Mouse (Mus musculus) T-helper 1 cell (primary cell): ENCODE measurements around the gene Golga2.

ENCODE experiments used
- in situ Hi-C: fragments of 300-600 bp; cut with MboI, MseI; formaldehyde crosslinking; loops from one replicate; pipeline ENCODE4 v1.15.1; 2025; ENCODE audit warnings: high pct_unique_total_duplicates

The Golga2 gene

DNA sequence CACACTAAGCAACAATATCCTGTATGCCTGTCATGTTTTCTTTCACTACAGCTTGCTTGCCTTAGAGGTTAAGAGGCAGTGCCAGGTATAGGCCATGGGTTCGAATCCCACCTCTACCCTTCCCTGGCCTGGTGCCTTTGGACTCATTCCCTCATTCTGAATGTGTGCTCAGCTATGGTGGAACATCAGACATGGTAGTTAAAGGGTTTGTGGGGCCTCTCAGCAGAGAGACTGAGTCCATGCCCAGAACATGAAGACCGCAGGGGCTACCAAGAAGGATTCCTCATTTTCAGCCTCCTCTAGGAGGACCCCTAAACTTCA lies 56.1 kb downstream of the Golga2 start:
- in situ Hi-C loops = no loop called here

DNA sequence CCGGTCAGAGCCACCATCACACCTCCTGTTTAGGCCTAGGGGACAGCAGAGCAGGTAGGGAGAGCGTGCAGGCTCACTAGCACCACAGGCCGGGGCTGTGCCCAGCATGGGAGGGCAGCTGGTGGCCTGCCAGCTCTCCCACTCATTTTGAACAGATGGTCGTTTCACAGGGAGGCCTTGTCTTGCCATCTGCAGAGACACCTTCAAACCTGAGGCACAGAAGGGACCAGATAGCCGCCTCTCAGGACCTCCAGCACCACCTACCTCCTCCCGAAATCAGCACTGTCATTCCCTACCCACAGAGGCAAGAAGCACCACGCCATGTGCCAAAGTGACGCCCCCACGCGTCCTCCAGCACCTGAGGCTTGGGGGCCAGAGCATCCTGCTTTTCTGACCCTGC lies 56.9 kb downstream of the Golga2 start:
- in situ Hi-C loops = no loop called here

DNA sequence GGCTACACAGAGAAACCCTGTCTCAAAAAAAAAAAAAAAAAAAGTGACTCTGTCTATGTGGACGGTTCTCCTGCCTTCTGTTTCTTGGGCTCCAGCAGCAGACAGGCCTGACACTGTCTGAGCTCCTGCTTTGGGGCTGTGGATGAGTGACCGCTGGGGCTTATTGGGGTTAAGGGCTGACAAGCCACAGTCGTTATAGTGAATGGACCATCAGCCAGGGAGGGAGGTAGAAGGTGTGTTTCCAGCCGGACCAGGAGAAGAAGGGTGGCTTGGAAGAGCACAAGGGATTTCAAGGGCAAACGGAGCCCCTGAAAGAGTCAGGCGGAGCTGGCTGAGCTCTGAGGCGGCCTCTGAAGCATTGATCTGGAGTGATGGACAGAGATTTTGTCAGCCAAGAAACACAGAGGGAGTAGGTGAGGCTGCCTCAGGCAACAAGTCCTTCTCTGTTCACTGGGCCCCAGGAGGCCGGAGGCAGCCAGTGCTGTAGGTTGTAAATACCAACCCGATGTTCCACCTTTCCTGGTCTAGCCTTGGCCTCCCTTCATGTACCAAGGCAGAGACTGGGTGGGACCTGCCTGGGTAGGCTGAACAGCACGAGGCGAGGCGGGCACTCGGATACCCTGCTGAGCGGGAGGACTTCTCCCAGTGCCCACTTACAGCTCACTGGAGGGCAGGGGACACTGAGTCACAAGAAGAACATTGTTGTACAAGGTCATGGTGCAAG lies 57.6 kb downstream of the Golga2 start:
- in situ Hi-C loops = no loop called here

DNA sequence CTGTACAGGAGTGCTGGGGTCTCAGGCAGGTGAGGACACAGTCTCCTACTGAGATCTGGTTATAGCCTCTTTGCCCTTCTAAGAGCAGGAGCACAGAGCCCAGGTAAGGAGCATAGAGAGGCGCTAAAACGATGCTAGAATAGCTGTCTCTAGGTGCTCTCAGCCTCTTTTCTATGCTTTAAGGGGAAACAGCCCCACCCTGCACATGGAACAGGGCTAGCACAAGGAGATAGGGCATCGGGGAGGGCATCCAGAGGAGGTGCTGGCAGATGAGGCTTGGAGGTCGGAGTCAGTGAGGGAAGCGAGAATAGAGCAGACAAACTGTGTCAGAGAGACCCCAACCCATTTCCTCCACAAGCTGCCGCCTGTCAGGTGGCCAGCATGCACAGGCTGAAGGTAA lies 59.8 kb downstream of the Golga2 start:
- in situ Hi-C loops = no loop called here

DNA sequence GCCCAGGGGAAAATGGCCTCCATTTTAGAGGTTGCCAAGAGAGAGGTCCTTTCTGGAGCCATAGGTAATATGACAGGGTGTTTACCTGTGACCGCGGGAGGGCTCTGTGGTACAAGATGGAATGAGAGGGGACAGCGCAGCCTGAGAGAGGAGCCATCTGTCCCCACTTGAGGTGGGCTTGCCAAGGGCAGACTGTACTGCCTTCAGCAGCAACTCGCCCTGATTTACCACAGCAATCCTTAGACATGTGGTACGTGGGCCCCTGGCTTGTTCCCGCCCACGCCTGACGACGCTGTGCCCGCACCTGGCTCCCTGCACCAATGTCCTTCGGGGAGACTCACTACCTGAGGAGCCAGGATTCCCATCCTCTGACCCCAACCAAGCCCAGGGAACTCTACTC lies 61.1 kb downstream of the Golga2 start:
- in situ Hi-C loops = no loop called here

DNA sequence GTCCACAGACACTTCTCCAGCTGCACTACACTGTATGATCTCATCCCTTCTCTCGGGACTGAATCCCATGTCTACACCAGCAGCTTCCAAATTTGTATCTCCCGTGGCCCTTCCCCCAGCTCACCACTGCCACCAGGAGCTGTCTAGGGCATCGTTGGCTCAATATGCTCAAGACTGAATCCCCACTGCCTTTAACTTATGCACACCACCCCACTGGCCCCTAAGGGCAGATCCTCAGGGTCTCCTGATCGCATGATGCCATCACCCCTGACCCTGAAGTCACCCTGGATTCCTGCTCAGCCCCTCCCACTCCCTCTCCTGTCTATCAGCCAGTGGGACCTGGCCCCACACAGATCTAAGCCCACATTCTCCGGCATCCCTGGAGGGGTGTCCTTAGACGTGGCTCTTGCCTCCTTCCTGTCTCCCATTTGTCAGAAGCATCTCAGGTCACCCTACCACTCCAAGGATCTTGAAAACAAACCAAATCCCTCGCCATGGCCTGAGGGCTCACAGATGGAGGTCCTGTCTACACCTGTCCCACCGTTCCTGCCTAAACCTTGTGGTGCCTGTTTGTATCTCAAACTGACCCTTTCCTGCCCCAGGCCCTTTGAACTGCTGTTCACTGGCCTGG lies 62.6 kb downstream of the Golga2 start:
- in situ Hi-C loops = no loop called here

DNA sequence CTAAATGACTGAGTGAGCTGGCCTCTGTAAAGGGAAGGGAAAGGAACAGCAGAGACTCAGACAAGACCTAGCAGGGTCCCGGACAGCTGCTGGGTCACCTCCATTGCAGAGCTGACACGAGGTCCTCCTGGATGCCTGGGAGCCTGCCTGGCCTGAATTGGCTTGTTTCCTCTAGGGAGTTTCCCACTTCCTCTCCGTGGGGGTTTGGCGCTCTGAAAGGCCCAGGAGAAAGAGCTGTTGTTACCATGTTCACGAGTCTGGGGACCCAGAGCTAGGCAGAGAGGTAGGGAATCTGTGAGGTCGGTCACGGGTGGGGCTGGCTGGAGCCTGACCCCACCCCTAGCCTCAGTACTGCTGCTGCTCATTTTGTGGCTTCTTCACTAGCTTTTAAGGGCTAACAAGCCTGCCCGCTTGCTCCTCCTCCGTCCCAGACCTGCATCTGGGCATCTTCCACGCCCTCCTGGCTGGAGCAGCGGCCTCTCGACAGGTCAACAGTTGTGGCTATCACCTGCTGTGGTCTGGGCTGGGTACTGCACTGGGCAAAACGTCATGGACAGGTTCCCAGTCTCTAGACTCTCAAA lies 63.4 kb downstream of the Golga2 start:
- in situ Hi-C loops = no loop called here

DNA sequence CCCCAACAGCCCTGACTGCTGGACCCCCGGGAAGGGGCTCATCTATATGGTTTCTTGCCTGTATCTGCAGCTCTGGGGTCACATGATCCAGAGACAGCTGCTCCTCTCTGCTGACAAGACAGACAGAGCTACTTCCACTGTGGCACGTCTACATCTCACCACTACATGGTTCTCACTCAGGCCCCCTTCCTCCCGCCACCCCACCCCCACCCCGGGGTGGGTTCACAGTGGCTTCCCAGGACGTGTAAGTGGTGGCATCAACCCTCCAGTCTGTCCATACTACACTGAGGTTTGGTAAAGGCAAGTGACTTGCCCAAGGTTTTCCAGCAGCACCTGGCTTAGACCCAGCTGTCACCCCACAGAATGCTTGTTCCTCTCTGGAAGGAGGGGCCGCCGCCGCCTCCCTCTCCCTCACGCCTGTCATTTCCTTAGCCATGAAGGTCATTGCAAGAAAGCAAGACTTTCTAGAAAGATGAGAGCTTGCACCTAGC lies 64.3 kb downstream of the Golga2 start:
- in situ Hi-C loops = no loop called here

DNA sequence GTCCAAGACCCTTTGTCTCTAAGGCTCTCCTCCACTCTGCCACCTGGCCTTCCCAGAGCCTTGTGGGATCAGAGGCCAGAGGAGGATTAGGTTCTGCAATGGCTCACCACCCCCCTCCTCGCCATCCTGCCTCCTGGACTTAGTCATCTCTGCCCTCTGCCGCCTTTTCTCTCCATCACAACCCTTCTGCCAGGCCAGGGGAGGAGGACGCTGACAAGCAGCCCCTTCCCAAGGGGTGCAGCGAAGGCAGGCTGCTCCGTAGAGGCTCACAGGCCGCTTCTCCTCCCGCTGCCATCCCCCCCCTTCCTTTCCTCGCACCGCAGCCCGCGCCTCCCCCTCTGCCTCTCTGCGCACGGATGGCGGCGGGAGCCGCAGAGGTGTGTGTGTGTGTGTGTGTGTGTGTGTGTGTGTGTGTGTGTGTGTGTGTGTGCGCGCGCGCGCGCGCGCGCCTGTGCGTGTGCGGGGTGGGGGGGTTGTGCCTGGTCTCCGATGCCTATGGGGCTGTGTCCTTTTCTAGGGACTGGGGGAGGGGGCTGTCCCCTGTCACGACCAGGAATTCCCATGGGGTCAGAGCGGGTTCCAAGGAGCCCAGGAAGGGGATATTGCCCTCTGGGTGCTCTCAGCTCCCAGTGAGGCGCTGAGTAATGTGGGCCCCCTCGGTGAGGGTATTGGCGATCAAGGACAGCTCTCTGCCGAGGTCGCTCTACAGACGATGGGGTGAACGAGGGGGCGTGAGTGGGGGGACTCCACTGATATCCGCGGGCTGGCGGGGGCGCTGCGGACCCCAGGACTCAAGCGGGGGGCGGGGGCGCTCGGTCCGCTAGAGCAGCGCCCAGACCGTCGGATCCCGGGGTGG lies 65.2 kb downstream of the Golga2 start, which contains the start of gene Ciz1:
Gene Ciz1 (plus strand): TSS at position 177 of the 856 bp plus-strand sequence.
- in situ Hi-C loops = no loop called here

DNA sequence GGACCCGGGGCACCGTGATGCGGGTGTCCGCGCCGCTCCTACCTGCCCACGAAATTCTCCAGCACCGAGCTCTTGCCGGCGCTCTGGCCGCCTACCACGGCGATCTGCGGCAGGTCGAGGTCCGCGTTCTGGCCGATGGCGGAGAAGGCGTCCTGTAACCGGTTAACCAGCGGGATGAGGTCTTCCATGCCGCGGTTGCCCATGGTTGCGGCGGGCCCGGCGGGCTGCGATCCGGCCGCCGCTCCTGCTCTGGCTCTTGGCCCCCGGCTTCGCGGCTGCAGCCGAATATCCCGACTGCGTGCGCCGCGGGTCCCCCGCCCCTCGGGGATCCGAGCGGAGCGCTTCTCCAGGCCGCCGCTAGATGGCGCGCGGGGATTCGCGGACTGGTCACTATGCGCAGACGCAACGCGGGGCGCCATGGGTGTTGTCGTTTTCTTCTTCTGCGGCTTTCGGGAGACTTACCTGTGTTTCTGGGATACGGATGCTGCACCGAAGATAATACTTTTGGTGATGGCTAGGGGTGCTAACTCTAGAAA lies 65.9 kb downstream of the Golga2 start, which contains the start of gene Dnm1:
Gene Dnm1 (minus strand): TSS at position 332 of the 536 bp plus-strand sequence.
- in situ Hi-C loops = no loop called here

DNA sequence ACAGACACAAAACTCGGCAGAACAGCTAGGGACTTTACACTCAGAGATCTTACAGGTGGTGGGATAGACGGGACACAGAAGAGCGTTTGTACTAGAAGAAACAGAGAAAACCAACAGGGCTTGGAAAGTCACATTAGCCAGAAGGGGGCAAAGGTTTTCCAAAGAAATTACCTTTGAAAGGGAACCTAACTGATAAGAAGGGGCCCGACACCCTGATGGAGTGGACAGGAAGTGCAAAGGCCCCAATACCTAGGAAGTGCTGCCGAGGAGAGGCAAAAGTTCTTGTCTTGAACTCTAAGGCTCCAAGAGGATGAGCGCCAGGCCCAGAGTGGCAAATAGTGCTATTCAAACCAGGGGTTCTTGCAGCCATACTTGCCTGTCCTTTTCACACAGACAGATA lies 66.7 kb downstream of the Golga2 start:
- in situ Hi-C loops = no loop called here

DNA sequence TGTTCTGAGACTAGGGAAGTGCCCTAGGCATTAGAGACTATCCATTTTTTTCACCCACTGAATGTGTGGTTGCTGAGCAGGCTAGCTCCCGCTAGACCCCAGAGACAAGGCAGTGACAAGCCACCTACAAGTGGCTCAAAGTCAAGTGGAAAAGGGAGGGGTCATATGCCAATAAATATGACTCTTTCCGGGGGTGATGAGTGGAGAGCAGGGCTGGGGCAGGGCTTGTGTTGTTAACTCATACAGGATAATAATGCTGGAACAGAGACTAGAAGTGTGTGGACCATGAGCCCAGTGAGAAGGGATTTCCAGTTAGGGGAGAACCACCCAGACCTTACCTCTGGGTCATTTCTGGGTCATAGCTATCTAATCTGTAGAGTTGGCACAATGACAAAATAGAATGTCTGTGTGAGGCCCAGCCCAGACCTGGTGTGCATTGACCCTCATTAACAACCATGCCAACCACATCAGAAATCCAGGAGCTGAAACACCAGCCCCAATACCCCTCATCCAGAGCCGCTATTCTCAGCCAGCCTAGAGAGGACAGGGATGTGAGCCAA lies 67.2 kb downstream of the Golga2 start:
- in situ Hi-C loops = no loop called here

DNA sequence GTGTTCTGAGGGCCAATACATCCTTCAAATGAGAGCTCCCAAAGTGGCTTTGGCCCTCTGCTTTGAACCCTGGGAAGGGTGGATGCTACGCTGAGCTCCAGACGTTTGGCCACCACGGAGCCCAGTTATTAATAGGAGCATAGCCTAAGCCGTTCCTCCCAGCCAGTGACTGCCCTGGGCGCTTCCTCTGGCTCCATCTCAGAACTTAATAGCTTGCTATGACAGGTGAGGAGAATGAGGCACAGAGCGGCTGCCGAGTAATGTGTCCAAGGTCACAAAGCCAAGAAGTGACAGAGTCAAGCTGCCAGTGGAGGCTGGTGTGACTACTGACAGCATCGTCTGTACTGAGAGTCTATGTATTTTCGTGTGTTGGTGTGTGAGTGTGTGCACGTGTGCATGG lies 69.0 kb downstream of the Golga2 start:
- in situ Hi-C loops = no loop called here
